Mouse (Mus musculus) C2C12 (cell line): ENCODE measurements around the gene Mocs2.

Source experiments
- CEBPB ChIP-seq: IDR thresholded peaks from one replicate; pipeline ENCODE4 v1.6.1; 2011; ENCODE audit warnings: low read depth, mild to moderate bottlenecking, control low read depth, moderate library complexity
- CTCF ChIP-seq: IDR thresholded peaks from one replicate; pipeline ENCODE4 v1.5.1; 2011; ENCODE audit not compliant: control insufficient read depth, insufficient read depth, insufficient read length
- FOSL1 ChIP-seq: IDR thresholded peaks from one replicate; pipeline ENCODE4 v1.8.0; 2011; ENCODE audit warnings: mild to moderate bottlenecking, low read length; ENCODE audit not compliant: poor library complexity, insufficient read depth, severe bottlenecking
- MAX ChIP-seq: IDR thresholded peaks from one replicate; pipeline ENCODE4 v1.6.1; 2011; ENCODE audit warnings: mild to moderate bottlenecking, control low read depth
- MYOG ChIP-seq: IDR thresholded peaks from one replicate; pipeline ENCODE4 v1.6.1; 2011; ENCODE audit not compliant: control insufficient read depth, insufficient read length; ENCODE audit errors: extremely low read depth
- USF1 ChIP-seq: IDR thresholded peaks from one replicate; pipeline ENCODE4 v1.6.1; 2011; ENCODE audit warnings: low read depth, mild to moderate bottlenecking, control low read depth, moderate library complexity

DNA sequence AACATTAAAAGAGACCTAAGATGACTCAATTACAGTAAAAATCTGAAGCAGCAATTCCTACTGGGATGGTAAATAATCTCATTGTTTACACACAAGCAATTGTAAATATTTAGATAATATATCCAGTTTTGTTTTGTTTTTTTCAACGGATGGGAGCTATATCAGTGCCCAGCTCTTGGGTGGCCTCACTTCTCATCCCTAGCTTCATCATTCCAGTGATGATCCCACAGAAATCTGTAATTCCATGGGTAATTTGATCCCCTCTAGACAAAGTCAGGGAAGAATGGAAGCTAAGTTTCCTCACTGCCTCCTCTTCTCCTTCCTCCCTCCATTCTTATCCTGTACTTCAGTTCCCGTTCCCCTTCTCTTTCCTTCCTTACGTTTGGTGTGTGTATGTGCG lies 39.5 kb downstream of the Mocs2 start:
- TF ChIP-seq CTCF (no peak), MYOG (no peak), USF1 (no peak), MAX (no peak), FOSL1 (no peak), CEBPB (no peak)
